Mouse (Mus musculus) neural tube, embryonic 11.5 days (tissue): ENCODE measurements around the gene Snx32. TPM values are rescaled to one million over a fixed set of nuclear protein-coding genes. Genes with fewer than 3 reads are reported as not detected.

Experiments
- ATAC-seq: fragments of 200-750 bp; cut with Nextera tagmentation; 2 replicates; pipeline ENCODE4 v1.8.0; 2017; ENCODE audit warnings: moderate number of reproducible peaks, mild to moderate bottlenecking, moderate TSS enrichment, moderate library complexity; ENCODE audit not compliant: insufficient read depth, low FRiP score, low TSS enrichment
- DNase-seq: peaks from one replicate; pipeline ENCODE4 v3.0.0-alpha.2; 2015; ENCODE audit warnings: low spot score
- H3K27ac ChIP-seq: fragments of 300-500 bp; sonication (generic); 2 replicates; pipeline ENCODE4 v1.5.1; 2014; ENCODE audit warnings: low read depth, mild to moderate bottlenecking, low read length
- H3K27me3 ChIP-seq: fragments of 300-500 bp; sonication (generic); 2 replicates; pipeline ENCODE4 v1.6.1; 2014; ENCODE audit warnings: mild to moderate bottlenecking, low read length, mixed read lengths; ENCODE audit not compliant: control insufficient read depth, insufficient read depth
- H3K36me3 ChIP-seq: fragments of 300-500 bp; sonication (generic); 2 replicates; pipeline ENCODE4 v1.6.1; 2014; ENCODE audit warnings: mild to moderate bottlenecking, low read length, moderate library complexity, mixed read lengths; ENCODE audit not compliant: control insufficient read depth, insufficient read depth
- H3K4me1 ChIP-seq: fragments of 300-500 bp; sonication (generic); 2 replicates; pipeline ENCODE4 v1.6.1; 2014; ENCODE audit warnings: low read length, mixed read lengths; ENCODE audit not compliant: control insufficient read depth, insufficient read depth
- H3K4me2 ChIP-seq: fragments of 300-500 bp; sonication (generic); 2 replicates; pipeline ENCODE4 v1.6.1; 2014; ENCODE audit warnings: low read depth, mild to moderate bottlenecking, moderate library complexity
- H3K4me3 ChIP-seq: fragments of 300-500 bp; sonication (generic); 2 replicates; pipeline ENCODE4 v1.5.1; 2014; ENCODE audit warnings: low read depth, low read length
- H3K9ac ChIP-seq: fragments of 300-500 bp; sonication (generic); 2 replicates; pipeline ENCODE4 v1.6.1; 2014; ENCODE audit warnings: mild to moderate bottlenecking, low read length
- H3K9me3 ChIP-seq: fragments of 300-500 bp; sonication (generic); 2 replicates; pipeline ENCODE4 v1.6.1; 2016; ENCODE audit warnings: low read length; ENCODE audit not compliant: control insufficient read depth
- WGBS: fragments of 180-500 bp; shearing (Covaris S2); extraction: QIAGEN DNeasy Blood & Tissue Kit; methylation state at CpG from one replicate; pipeline ENCODE4 v1.1.7; 2014; 5-methylcytosine and 5-hydroxymethylcytosine counted together
- polyA plus RNA-seq: library from polyadenylated mRNA; unstranded; fragments of >200 nt; fragmentation: Nextera tagmentation; extraction: Ambion mirVana; gene quantifications from 2 replicates; pipeline ENCODE4 v1.2.1, GENCODE M21; 2014

The Snx32 gene
- polyA plus RNA-seq, 1 experiment from 2014 or later, result 23.0 TPM

- 0 out of 2 replicates have a peak, but pooled peaks cover 3% of the 10 kb centered on the region for H3K27me3 ChIP-seq
- peak; percentile 94 for DNase-seq
- H3K9me3 ChIP-seq, result no peaks in the 10 kb centered on the region
- H3K36me3 ChIP-seq, result no peaks in the 10 kb centered on the region
- H3K4me2 ChIP-seq, result peak overlapping the region; percentile 100
- peak overlapping the region; percentile 87 for H3K27ac ChIP-seq
- peak overlapping the region; percentile 82 for H3K9ac ChIP-seq
- WGBS, result under 1% methylated on average over 70 of the region's 70 CpGs
- peak overlapping the region; percentile 76 for H3K4me3 ChIP-seq
- ATAC-seq, result peak; percentile 86
- peaks cover 19% of the 10 kb centered on the region for H3K4me1 ChIP-seq
Observed at GRCm38 (mm10) chr19:5456922-5457745, 53.2 kb downstream of the Snx32 start.

GRCm38 (mm10) chr19:5456241-5456921 lies 54.0 kb downstream of the Snx32 start:
- H3K9ac ChIP-seq, result peak overlapping the region; percentile 82
- no peak for ATAC-seq
- H3K4me3 ChIP-seq, result peak overlapping the region; percentile 76
- H3K4me1 ChIP-seq, result peaks cover 19% of the 10 kb centered on the region
- 0 out of 2 replicates have a peak, but pooled peaks cover 3% of the 10 kb centered on the region for H3K27me3 ChIP-seq
- WGBS, result 2% methylated on average over 26 of the region's 26 CpGs
- peak overlapping the region; percentile 100 for H3K4me2 ChIP-seq
- no peaks in the 10 kb centered on the region for H3K36me3 ChIP-seq
- H3K27ac ChIP-seq, result peak overlapping the region; percentile 87
- DNase-seq, result no peak
- H3K9me3 ChIP-seq, result no peaks in the 10 kb centered on the region

- peak overlapping the region; percentile 76 for H3K4me3 ChIP-seq
- ATAC-seq (no peak), DNase-seq (no peak)
- H3K4me1 ChIP-seq, result peaks cover 13% of the 10 kb centered on the region
- peak overlapping the region; percentile 11; the same call in 1 of the 2 replicates for H3K9ac ChIP-seq
- H3K36me3 ChIP-seq, result no peaks in the 10 kb centered on the region
- H3K4me2 ChIP-seq, result peak overlapping the region; percentile 100
- H3K27me3 ChIP-seq, result 0 out of 2 replicates have a peak, but pooled peaks cover 3% of the 10 kb centered on the region
- H3K9me3 ChIP-seq, result no peaks in the 10 kb centered on the region
- no peak overlapping the region for H3K27ac ChIP-seq
- WGBS, result 73% methylated on average over 8 of the region's 8 CpGs
Observed at GRCm38 (mm10) chr19:5455568-5455967, 54.8 kb downstream of the Snx32 start.

- Histone ChIP-seq H3K36me3 (no peaks in the 10 kb centered on the region), H3K9me3 (no peaks in the 10 kb centered on the region), H3K27ac (no peak overlapping the region), H3K4me1 (peaks cover 13% of the 10 kb centered on the region), H3K27me3 (peaks cover 5% of the 10 kb centered on the region; the same call in 1 of the 2 replicates), H3K4me3 (no peak overlapping the region), H3K4me2 (peak overlapping the region; percentile 15; the same call in 1 of the 2 replicates), H3K9ac (0 out of 2 replicates have a peak overlapping the region, but pooled peaks have one; percentile 11)
- WGBS, result 88% methylated on average over 12 of the region's 12 CpGs
- no peak for DNase-seq
- ATAC-seq, result no peak
Observed at GRCm38 (mm10) chr19:5455037-5455436, 55.3 kb downstream of the Snx32 start.

- H3K4me3 ChIP-seq, result no peak overlapping the region
- no peak for ATAC-seq
- H3K4me1 ChIP-seq, result peaks cover 19% of the 10 kb centered on the region
- no peak for DNase-seq
- no peak overlapping the region for H3K27ac ChIP-seq
- H3K27me3 ChIP-seq, result peaks cover 29% of the 10 kb centered on the region
- H3K4me2 ChIP-seq, result no peak overlapping the region
- no peak overlapping the region for H3K9ac ChIP-seq
- H3K36me3 ChIP-seq, result no peaks in the 10 kb centered on the region
- H3K9me3 ChIP-seq, result no peaks in the 10 kb centered on the region
- 73% methylated on average over 6 of the region's 6 CpGs for WGBS
Observed at GRCm38 (mm10) chr19:5451766-5452165, 58.6 kb downstream of the Snx32 start.

GRCm38 (mm10) chr19:5449673-5450072 lies 60.7 kb downstream of the Snx32 start:
- ATAC-seq, result no peak
- WGBS, result 89% methylated on average over 3 of the region's 3 CpGs
- H3K9ac ChIP-seq, result no peak overlapping the region
- H3K27ac ChIP-seq, result no peak overlapping the region
- DNase-seq, result no peak
- no peaks in the 10 kb centered on the region for H3K36me3 ChIP-seq
- peaks cover 8% of the 10 kb centered on the region for H3K4me1 ChIP-seq
- no peaks in the 10 kb centered on the region for H3K9me3 ChIP-seq
- H3K4me2 ChIP-seq, result no peak overlapping the region
- H3K27me3 ChIP-seq, result peaks cover 34% of the 10 kb centered on the region
- no peak overlapping the region for H3K4me3 ChIP-seq

- peak; percentile 18 for DNase-seq
- Histone ChIP-seq H3K4me3 (peak overlapping the region; percentile 47), H3K9me3 (no peaks in the 10 kb centered on the region), H3K4me1 (peaks cover 8% of the 10 kb centered on the region), H3K27ac (no peak overlapping the region), H3K4me2 (peak overlapping the region; percentile 90), H3K9ac (no peak overlapping the region), H3K27me3 (peaks cover 34% of the 10 kb centered on the region), H3K36me3 (no peaks in the 10 kb centered on the region)
- no peak for ATAC-seq
- 6% methylated on average over 36 of the region's 36 CpGs for WGBS
Observed at GRCm38 (mm10) chr19:5448354-5449150, 61.8 kb downstream of the Snx32 start.
